Mouse (Mus musculus) left cerebral cortex, postnatal 4 days (tissue): ENCODE measurements around the gene Trim50. TPM values are rescaled to one million over a fixed set of nuclear protein-coding genes. Genes with fewer than 3 reads are reported as not detected.

Source experiments
- microRNA-seq: library from miRNA; unstranded; fragments of <30 nt; microRNA quantifications from one replicate; pipeline ENCODE4 v1.2.0, GENCODE M21; 2022
- total RNA-seq, 2 experiments: library from RNA; stranded (reverse); gene quantifications; 2 replicates each; pipeline ENCODE4 v1.2.3; 2021

The Trim50 gene
- total RNA-seq, 2 experiments from 2014 or later = not detected

Small RNAs within 50 kb of the gene (microRNA-seq; reads per million reads assigned to microRNA genes)
- gene Mir7033 = not detected

Other genes starting within 250 kb of the Trim50 start
- 10 to 100 TPM; 18.9 to 21.8 TPM for gene Tbl2, start 203.6 kb upstream of the Trim50 start, total RNA-seq
- gene Bcl7b, start 185.0 kb upstream of the Trim50 start, total RNA-seq = 10 to 100 TPM; 24.3 to 26.6 TPM
- gene Baz1b, start 166.0 kb upstream of the Trim50 start, total RNA-seq = 10 to 100 TPM; 57.8 to 61.9 TPM
- 10 to 100 TPM; 15.3 to 17.9 TPM for gene Fzd9, start 102.1 kb upstream of the Trim50 start, total RNA-seq
- gene Fkbp6, start 3.3 kb upstream of the Trim50 start, total RNA-seq = under 1 TPM; 0.42 to 0.64 TPM
- 10 to 100 TPM; 31.2 to 34.1 TPM for gene Nsun5, start 16.7 kb downstream of the Trim50 start, total RNA-seq
- 10 to 100 TPM; 44.9 to 45.4 TPM for gene Pom121, start 41.3 kb downstream of the Trim50 start, total RNA-seq
- 100 to 1,000 TPM in 1 of 2 experiments, 10 to 100 TPM in 1; 99.7 to 102 TPM for gene Hip1, start 191.8 kb downstream of the Trim50 start, total RNA-seq
- gene Ccl26, start 210.3 kb downstream of the Trim50 start, total RNA-seq = not detected
- gene Ccl24, start 219.8 kb downstream of the Trim50 start, total RNA-seq = under 1 TPM in 1 of 2 experiments, not detected in 1; 0.52 TPM